Mouse (Mus musculus) lung, embryonic 16.5 days (tissue): Measurements from ENCODE around the gene Mlip. TPM values are rescaled to one million over a fixed set of nuclear protein-coding genes. Genes with fewer than 3 reads are reported as not detected.

Source experiments
- ATAC-seq: fragments of 200-750 bp; cut with Nextera tagmentation; 2 replicates; pipeline ENCODE4 v1.8.0; 2017; ENCODE audit warnings: low read depth, mild to moderate bottlenecking, moderate library complexity
- H3K27ac ChIP-seq: fragments of 300-500 bp; sonication (generic); 2 replicates; pipeline ENCODE4 v1.5.1; 2014; ENCODE audit warnings: mild to moderate bottlenecking, control low read depth, low read length
- H3K27me3 ChIP-seq: fragments of 300-500 bp; sonication (generic); 2 replicates; pipeline ENCODE4 v1.6.1; 2014; ENCODE audit warnings: low read depth, low read length, mixed read lengths; ENCODE audit not compliant: control insufficient read depth, insufficient read depth
- H3K36me3 ChIP-seq: fragments of 300-500 bp; sonication (generic); 2 replicates; pipeline ENCODE4 v1.6.1; 2014; ENCODE audit warnings: low read length; ENCODE audit not compliant: control insufficient read depth, insufficient read depth
- H3K4me1 ChIP-seq: fragments of 300-500 bp; sonication (generic); replicated peaks from 2 replicates; pipeline ENCODE4 v1.6.1; 2014; ENCODE audit warnings: low read length, mixed read lengths; ENCODE audit not compliant: control insufficient read depth, insufficient read depth
- H3K4me2 ChIP-seq: fragments of 300-500 bp; sonication (generic); 2 replicates; pipeline ENCODE4 v1.6.1; 2014; ENCODE audit warnings: low read depth, low read length, control low read depth
- H3K4me3 ChIP-seq: fragments of 300-500 bp; sonication (generic); 2 replicates; pipeline ENCODE4 v1.5.1; 2014; ENCODE audit warnings: mild to moderate bottlenecking, low read length, control low read depth
- H3K9ac ChIP-seq: fragments of 300-500 bp; sonication (generic); 2 replicates; pipeline ENCODE4 v1.6.1; 2014; ENCODE audit warnings: low read length, control low read depth
- H3K9me3 ChIP-seq: fragments of 300-500 bp; sonication (generic); 2 replicates; pipeline ENCODE4 v1.6.1; 2016; ENCODE audit warnings: low read length; ENCODE audit not compliant: control insufficient read depth
- whole genome bisulfite sequencing: fragments of 180-500 bp; shearing (Covaris S2); extraction: QIAGEN DNeasy Blood & Tissue Kit; methylation state at CpG from one replicate; pipeline ENCODE4 v1.1.7; 2014; 5-methylcytosine and 5-hydroxymethylcytosine counted together
- polyA plus RNA-seq: library from polyadenylated mRNA; unstranded; fragments of >200 nt; fragmentation: Nextera tagmentation; extraction: Ambion mirVana; gene quantifications from 2 replicates; pipeline ENCODE4 v1.2.1, GENCODE M21; 2015

Mlip gene
- polyA plus RNA-seq, 1 experiment from 2014 or later = 5.6 TPM

DNA sequence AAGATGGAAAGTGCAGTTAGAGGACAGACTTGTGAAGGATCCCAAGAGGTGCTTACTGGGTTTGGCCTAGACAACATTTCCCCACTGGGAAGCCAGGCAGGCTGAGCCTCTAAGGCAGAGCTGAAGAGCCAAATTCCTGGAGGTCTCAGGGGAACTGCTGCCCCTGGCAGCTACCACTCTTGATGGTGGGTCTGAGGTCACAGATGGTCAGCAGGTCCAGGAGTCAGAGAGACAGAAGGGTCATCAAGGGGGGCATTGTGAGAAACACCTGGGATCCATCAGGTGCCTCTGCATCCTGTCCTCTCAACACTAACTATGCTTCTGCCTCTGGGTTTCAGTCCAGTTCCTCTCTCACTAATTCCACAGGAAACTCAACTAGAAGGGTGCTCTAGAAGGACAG, 10.1 kb upstream of the Mlip start:
- Histone ChIP-seq H3K4me2 (no peak overlapping the region), H3K27me3 (no peaks in the 10 kb centered on the region), H3K36me3 (no peaks in the 10 kb centered on the region), H3K9ac (no peak overlapping the region), H3K4me1 (no peaks in the 10 kb centered on the region), H3K27ac (no peak overlapping the region), H3K4me3 (no peak overlapping the region), H3K9me3 (no peaks in the 10 kb centered on the region)
- no peak for ATAC-seq

GRCm38 (mm10) chr9:77360654-77361053, 7.9 kb upstream of the Mlip start:
- no peaks in the 10 kb centered on the region for H3K36me3 ChIP-seq
- H3K4me3 ChIP-seq = no peak overlapping the region
- no peaks in the 10 kb centered on the region for H3K9me3 ChIP-seq
- H3K4me2 ChIP-seq = no peak overlapping the region
- H3K27me3 ChIP-seq = no peaks in the 10 kb centered on the region
- no peaks in the 10 kb centered on the region for H3K4me1 ChIP-seq
- no peak overlapping the region for H3K27ac ChIP-seq
- no peak overlapping the region for H3K9ac ChIP-seq
- ATAC-seq = no peak
- WGBS = 73% methylated on average over 8 of the region's 8 CpGs

DNA sequence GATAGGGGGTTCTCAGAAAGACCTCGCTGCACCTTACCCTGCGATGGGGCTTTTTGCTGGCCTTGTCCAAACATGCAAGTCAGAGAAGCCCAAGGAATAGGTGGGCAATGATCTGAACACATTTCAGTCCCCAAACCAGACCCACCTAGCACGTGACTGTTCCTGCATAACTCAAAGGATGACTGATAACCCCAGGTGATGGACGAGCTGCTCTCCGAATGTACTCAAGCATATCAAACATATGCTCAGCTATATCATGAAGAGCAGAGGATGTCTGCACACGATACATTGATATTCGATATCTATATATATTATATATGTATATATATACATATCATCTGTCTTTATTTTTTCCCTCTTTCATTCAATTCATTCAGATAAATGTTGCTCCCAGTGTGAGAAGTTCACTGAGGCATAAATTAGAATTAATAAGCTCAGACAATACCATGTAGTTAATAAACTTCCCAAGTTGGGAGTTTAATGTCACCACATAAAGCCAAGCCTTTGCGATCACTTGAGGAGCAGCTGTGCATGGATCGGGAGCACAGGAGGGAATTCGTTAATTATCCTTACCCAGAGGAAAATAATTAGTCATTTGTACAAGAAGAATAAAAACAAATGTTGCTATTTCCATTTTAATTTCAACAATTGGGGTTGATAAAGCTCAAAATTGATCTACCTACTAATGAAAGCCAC, 6.7 kb upstream of the Mlip start:
- Histone ChIP-seq H3K4me3 (no peak overlapping the region), H3K27me3 (no peaks in the 10 kb centered on the region), H3K9me3 (no peaks in the 10 kb centered on the region), H3K9ac (no peak overlapping the region), H3K4me1 (no peaks in the 10 kb centered on the region), H3K36me3 (no peaks in the 10 kb centered on the region), H3K27ac (no peak overlapping the region), H3K4me2 (no peak overlapping the region)
- ATAC-seq = no peak
- 86% methylated on average over 10 of the region's 10 CpGs for WGBS

- Histone ChIP-seq H3K27ac (no peak overlapping the region), H3K4me1 (no peaks in the 10 kb centered on the region), H3K9ac (no peak overlapping the region), H3K9me3 (no peaks in the 10 kb centered on the region), H3K4me2 (no peak overlapping the region), H3K36me3 (no peaks in the 10 kb centered on the region), H3K27me3 (no peaks in the 10 kb centered on the region), H3K4me3 (no peak overlapping the region)
- no peak for ATAC-seq
- WGBS = 74% methylated on average over 4 of the region's 4 CpGs
These were observed 1.2 kb upstream of the Mlip start for GRCm38 (mm10) chr9:77353942-77354341.

GRCm38 (mm10) chr9:77347704-77348103, 5.1 kb downstream of the Mlip start:
- H3K27ac ChIP-seq = no peak overlapping the region

GRCm38 (mm10) chr9:77344318-77344717, 8.5 kb downstream of the Mlip start:
- ATAC-seq = no peak
- H3K4me1 ChIP-seq = peaks cover 8% of the 10 kb centered on the region
- H3K27ac ChIP-seq = no peak overlapping the region
- H3K9ac ChIP-seq = no peak overlapping the region
- H3K36me3 ChIP-seq = no peaks in the 10 kb centered on the region
- no peaks in the 10 kb centered on the region for H3K9me3 ChIP-seq
- no peaks in the 10 kb centered on the region for H3K27me3 ChIP-seq
- WGBS = 36% methylated on average over 7 of the region's 7 CpGs
- H3K4me3 ChIP-seq = no peak overlapping the region
- no peak overlapping the region for H3K4me2 ChIP-seq

More at GRCm38 (mm10) chr9:77347704-77348103, 5.1 kb downstream of the Mlip start:
- no peaks in the 10 kb centered on the region for H3K27me3 ChIP-seq
- H3K9ac ChIP-seq = no peak overlapping the region
- no peak overlapping the region for H3K4me3 ChIP-seq
- 38% methylated on average over 7 of the region's 7 CpGs for WGBS
- ATAC-seq = no peak
- peaks cover 3% of the 10 kb centered on the region for H3K4me1 ChIP-seq
- H3K36me3 ChIP-seq = no peaks in the 10 kb centered on the region
- no peaks in the 10 kb centered on the region for H3K9me3 ChIP-seq
- no peak overlapping the region for H3K4me2 ChIP-seq

DNA sequence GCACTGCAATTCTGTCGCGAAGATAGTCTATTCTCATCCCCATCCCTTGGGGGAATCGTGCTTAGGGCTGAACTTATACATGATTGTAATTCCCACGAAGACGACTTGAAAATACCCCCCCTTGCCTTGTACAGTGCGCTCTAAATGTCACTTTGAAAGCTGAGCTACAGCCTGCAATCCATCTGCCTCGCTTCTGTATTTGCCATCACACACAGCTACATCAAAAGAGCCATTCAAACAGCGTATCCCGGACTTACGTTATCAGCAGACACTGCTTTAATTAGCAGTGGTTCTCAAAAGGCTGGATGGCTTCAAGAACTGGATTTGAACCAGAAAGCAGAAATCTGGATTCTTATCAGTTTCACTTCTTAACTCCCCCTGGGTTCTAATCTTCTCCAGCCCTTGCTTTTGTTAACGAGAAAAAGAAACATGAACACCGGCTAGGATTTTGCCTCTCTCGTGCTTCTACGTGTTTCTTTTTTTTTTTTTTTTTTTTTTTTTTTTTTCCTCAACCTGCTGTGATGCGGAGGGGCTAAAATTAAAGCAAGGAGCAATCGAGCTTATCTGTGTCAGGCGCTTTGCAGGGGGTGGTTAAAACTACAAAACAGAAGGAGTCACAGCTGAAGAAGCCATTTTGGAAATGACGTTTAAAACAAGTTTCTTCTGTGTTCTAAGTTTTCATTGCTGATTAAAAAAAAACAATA, 12.5 kb downstream of the Mlip start:
- H3K27me3 ChIP-seq = no peaks in the 10 kb centered on the region
- H3K4me3 ChIP-seq = peak overlapping the region; percentile 41
- H3K4me1 ChIP-seq = peaks cover 8% of the 10 kb centered on the region; the same call in 1 of the 2 replicates
- WGBS = 6% methylated on average over 18 of the region's 18 CpGs
- ATAC-seq = peak; percentile 38; the same call in 1 of the 2 replicates
- H3K4me2 ChIP-seq = peak overlapping the region; percentile 58
- no peaks in the 10 kb centered on the region for H3K9me3 ChIP-seq
- H3K9ac ChIP-seq = peak overlapping the region; percentile 50
- H3K36me3 ChIP-seq = no peaks in the 10 kb centered on the region
- no peak overlapping the region for H3K27ac ChIP-seq

- Histone ChIP-seq H3K27ac (no peak overlapping the region), H3K4me3 (no peak overlapping the region; the same call in 1 of the 2 replicates), H3K4me1 (peaks cover 8% of the 10 kb centered on the region; the same call in 1 of the 2 replicates), H3K4me2 (peak overlapping the region; percentile 58), H3K36me3 (no peaks in the 10 kb centered on the region), H3K9ac (no peak overlapping the region), H3K9me3 (no peaks in the 10 kb centered on the region), H3K27me3 (no peaks in the 10 kb centered on the region)
- WGBS = 40% methylated on average over 7 of the region's 7 CpGs
- ATAC-seq = no peak
These were observed 13.1 kb downstream of the Mlip start for GRCm38 (mm10) chr9:77339571-77340148.

GRCm38 (mm10) chr9:77335370-77335769, 17.4 kb downstream of the Mlip start:
- Histone ChIP-seq H3K9ac (no peak overlapping the region), H3K4me1 (peaks cover 5% of the 10 kb centered on the region; the same call in 1 of the 2 replicates), H3K4me3 (no peak overlapping the region), H3K9me3 (no peaks in the 10 kb centered on the region), H3K27me3 (no peaks in the 10 kb centered on the region), H3K27ac (no peak overlapping the region), H3K36me3 (no peaks in the 10 kb centered on the region), H3K4me2 (no peak overlapping the region)
- WGBS = 60% methylated on average over 3 of the region's 3 CpGs
- no peak for ATAC-seq
